Mouse (Mus musculus) C2C12 (cell line): ENCODE results near the gene Pbxip1.

Experiments used
- CTCF ChIP-seq: IDR thresholded peaks from one replicate; pipeline ENCODE4 v1.5.1; 2011; ENCODE audit not compliant: control insufficient read depth, insufficient read depth, insufficient read length
- MAX ChIP-seq: IDR thresholded peaks from one replicate; pipeline ENCODE4 v1.6.1; 2011; ENCODE audit warnings: mild to moderate bottlenecking, control low read depth
- MYOD1 ChIP-seq: IDR thresholded peaks from one replicate; pipeline ENCODE4 v1.6.1; 2011; ENCODE audit warnings: low read depth; ENCODE audit not compliant: control insufficient read depth, insufficient read length
- MYOG ChIP-seq: IDR thresholded peaks from one replicate; pipeline ENCODE4 v1.6.1; 2011; ENCODE audit not compliant: control insufficient read depth, insufficient read length; ENCODE audit errors: extremely low read depth
- USF1 ChIP-seq: IDR thresholded peaks from one replicate; pipeline ENCODE4 v1.6.1; 2011; ENCODE audit warnings: low read depth, mild to moderate bottlenecking, control low read depth, moderate library complexity

- no peak for TF ChIP-seq MYOG
- TF ChIP-seq USF1, result no peak
- no peak for TF ChIP-seq MAX
- TF ChIP-seq MYOD1, result no peak
- TF ChIP-seq CTCF, result no peak
These were observed 17.6 kb upstream of the Pbxip1 start for GRCm38 (mm10) chr3:89418861-89419250.
